Mouse (Mus musculus): ENCODE data around the gene Minos1. TPM values are rescaled to one million over a fixed set of nuclear protein-coding genes. Genes with fewer than 3 reads are reported as not detected.

The Minos1 gene
- polyA plus RNA-seq, 1 experiment from 2014 or later: 444 TPM

DNA sequence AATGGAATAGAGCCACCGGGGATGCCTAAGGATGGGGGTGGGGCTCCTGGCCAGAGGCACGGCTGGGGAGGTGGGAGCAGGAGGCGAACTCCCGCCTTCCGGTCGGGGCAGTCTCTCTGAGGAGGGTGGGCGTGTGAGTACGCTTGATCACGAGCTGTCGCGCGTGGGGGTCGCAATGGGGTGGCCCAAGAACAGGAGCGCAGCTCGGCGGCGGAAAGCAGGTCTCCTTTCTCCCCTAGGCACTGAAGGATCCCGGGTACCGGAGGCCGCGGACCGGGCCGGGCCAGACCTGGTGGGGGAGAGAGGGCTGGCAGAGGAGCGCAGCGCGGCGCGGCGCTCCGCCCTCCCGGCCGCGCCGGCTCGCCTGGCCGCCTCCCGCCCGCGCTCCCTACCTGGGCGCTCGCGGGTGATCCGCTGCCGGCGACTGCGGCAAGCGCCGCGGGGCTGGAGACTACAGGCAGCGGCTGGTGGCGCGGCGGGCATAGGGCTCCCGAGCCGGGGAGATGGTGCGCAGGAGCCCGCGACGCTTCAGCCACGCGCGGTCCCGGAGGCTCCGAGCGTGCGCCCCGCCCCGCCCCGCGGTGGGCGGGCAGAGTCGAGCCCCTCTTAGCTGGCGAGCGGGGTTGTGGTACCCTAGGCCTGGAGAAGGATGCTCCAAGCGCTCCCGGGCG, 55.7 kb downstream of the Minos1 start, which contains the start of gene Htr6:
Gene Htr6 (minus strand): TSS at position 530 of the 671 bp plus-strand sequence.
- H3K4me3 ChIP-seq: peak within 1 kb of the TSS; percentile 71
- H3K27ac ChIP-seq (replicated peaks): peak within 1 kb of the TSS; percentile 65
- WGBS: under 1% methylated on average over 77 of the region's 77 CpGs
- peaks cover 78% of the 10 kb centered on the region for H3K27me3 ChIP-seq (replicated peaks; ENCODE audit: low read depth, poor library complexity, severe bottlenecking)
- no peaks in the 10 kb centered on the region for H3K36me3 ChIP-seq (replicated peaks)
- DNase-seq (ENCODE audit: low spot score): peak; percentile 52
- no peaks in the 10 kb centered on the region for H3K9me3 ChIP-seq
- H3K4me1 ChIP-seq: peaks cover 21% of the 10 kb centered on the region

DNA sequence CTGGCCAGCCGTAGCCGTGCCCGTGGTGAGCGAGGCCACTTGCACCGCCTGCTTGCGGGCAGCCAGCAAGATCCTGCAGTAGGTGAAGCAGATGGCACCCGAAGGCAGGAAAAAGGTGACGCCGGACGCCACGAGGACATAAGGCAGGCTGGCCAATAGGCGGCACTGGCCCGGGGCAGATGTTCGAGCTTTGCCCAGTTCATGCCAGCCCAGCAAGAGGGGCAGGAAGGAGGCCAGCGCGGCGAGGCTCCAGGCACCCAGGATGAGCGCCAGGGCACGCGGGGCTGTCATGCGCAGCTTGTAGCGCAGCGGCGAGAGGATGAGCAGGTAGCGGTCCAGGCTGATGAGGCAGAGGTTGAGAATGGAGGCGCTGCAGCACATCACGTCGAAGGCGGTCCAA, 56.9 kb downstream of the Minos1 start:
- WGBS: 20% methylated on average over 29 of the region's 29 CpGs
- H3K27me3 ChIP-seq (replicated peaks; ENCODE audit: low read depth, poor library complexity, severe bottlenecking): peaks cover 89% of the 10 kb centered on the region
- peak overlapping the region; percentile 71 for H3K4me3 ChIP-seq
- no peak overlapping the region for H3K27ac ChIP-seq (replicated peaks)
- peak; percentile 28 for DNase-seq (ENCODE audit: low spot score)
- no peaks in the 10 kb centered on the region for H3K9me3 ChIP-seq
- no peaks in the 10 kb centered on the region for H3K36me3 ChIP-seq (replicated peaks)
- H3K4me1 ChIP-seq: peaks cover 19% of the 10 kb centered on the region

DNA sequence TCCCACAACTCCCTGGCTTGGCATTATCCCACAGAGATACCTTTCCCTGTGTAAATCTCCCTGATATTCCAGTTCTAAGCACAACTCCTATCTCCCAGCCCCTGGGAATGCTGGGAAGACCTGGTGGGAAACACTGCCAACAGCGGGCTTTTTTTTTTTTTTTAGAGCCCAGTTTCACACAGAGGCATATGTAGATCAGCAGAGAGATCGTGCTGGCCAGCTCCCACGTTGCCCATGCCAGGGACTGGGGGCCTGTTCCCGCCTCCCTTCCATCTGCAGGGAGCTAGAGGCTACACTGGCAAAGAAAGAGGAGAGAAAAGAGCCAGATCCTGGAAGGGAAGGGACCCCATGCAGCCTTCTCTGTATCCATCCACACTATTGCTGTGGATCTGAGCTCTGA, 62.6 kb downstream of the Minos1 start:
- DNase-seq (ENCODE audit: low spot score): no peak
- Histone ChIP-seq H3K36me3 (replicated peaks) (no peaks in the 10 kb centered on the region), H3K27ac (replicated peaks) (no peak overlapping the region), H3K4me3 (no peak overlapping the region), H3K4me1 (no peaks in the 10 kb centered on the region), H3K27me3 (replicated peaks; ENCODE audit: low read depth, poor library complexity, severe bottlenecking) (peaks cover 53% of the 10 kb centered on the region), H3K9me3 (0 out of 2 replicates have a peak, but pooled peaks cover 2% of the 10 kb centered on the region)
- 43% methylated on average over 4 of the region's 4 CpGs for WGBS

DNA sequence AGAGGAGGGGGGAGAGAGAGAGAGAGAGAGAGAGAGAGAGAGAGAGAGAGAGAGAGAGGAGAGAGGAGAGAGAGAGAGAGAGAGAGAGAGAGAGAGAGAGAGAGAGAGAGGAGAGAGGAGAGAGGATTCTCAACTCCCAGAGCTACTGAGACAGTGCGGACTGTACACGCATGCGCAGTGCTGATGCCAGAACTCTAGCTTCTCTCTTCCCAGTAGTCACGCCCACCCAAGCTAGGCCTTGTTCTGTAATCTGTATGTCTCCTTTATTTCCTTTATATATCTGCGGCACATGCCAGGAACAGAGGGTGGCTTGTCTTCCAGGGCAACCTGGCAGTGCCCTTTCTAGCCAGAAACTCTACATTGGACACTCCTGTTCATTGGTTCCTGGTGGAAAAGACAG, 66.1 kb downstream of the Minos1 start:
- no peak overlapping the region for H3K4me3 ChIP-seq
- peaks cover 20% of the 10 kb centered on the region for H3K27me3 ChIP-seq (replicated peaks; ENCODE audit: low read depth, poor library complexity, severe bottlenecking)
- 0 out of 2 replicates have a peak, but pooled peaks cover 2% of the 10 kb centered on the region for H3K9me3 ChIP-seq
- no peak overlapping the region for H3K27ac ChIP-seq (replicated peaks)
- no peaks in the 10 kb centered on the region for H3K4me1 ChIP-seq
- DNase-seq (ENCODE audit: low spot score): no peak
- WGBS: 93% methylated on average over 5 of the region's 5 CpGs
- no peaks in the 10 kb centered on the region for H3K36me3 ChIP-seq (replicated peaks)

DNA sequence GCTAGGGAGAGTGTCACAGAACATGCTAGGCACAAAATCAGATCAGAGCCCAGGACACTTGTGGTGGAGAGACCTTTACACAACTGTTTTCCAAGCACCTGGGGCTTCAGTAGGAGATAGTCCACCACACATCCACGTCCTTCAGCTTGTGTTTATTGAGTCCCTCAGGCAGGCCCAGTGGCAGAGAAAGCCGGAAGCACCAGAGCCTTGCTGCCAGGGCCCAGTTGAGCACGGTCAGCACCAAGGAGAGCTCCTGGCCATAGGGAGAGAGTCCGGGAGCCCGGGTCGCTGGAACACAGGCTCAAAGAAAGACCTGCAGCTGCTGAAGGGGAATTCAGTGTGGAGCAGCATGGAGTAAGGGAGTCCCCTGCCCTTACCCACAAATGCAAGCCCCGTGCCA, 71.3 kb downstream of the Minos1 start:
- Histone ChIP-seq H3K9me3 (no peaks in the 10 kb centered on the region), H3K4me3 (no peak overlapping the region), H3K4me1 (peaks cover 4% of the 10 kb centered on the region; the same call in 1 of the 2 replicates), H3K27ac (replicated peaks) (no peak overlapping the region), H3K27me3 (replicated peaks; ENCODE audit: low read depth, poor library complexity, severe bottlenecking) (no peaks in the 10 kb centered on the region; the same call in 1 of the 2 replicates), H3K36me3 (replicated peaks) (no peaks in the 10 kb centered on the region)
- 4% methylated on average over 7 of the region's 7 CpGs for WGBS
- DNase-seq (ENCODE audit: low spot score): peak; percentile 83

DNA sequence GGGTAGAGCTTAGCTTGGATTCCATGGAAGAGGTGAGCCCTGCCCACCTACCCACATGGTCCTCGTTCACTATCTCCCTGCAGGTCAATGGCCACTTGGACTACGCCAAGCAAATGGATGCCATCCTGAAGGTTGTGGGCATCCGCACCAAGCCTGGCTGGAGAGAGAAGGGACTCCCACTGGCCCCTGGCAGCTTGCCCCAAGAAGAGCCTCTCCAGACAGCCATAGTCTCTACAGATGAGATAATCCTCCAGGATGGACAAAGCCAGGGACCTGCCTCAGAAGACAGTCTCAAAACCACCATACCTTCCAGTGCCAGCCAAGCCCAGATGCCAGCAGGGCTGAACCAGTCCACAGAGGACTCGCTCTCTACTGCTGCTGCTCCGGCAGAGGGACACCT, 72.9 kb downstream of the Minos1 start:
- DNase-seq (ENCODE audit: low spot score): no peak
- peaks cover 9% of the 10 kb centered on the region; the same call in 1 of the 2 replicates for H3K4me1 ChIP-seq
- no peaks in the 10 kb centered on the region for H3K36me3 ChIP-seq (replicated peaks)
- no peak overlapping the region for H3K27ac ChIP-seq (replicated peaks)
- no peaks in the 10 kb centered on the region; the same call in 1 of the 2 replicates for H3K27me3 ChIP-seq (replicated peaks; ENCODE audit: low read depth, poor library complexity, severe bottlenecking)
- no peak overlapping the region for H3K4me3 ChIP-seq
- no peaks in the 10 kb centered on the region for H3K9me3 ChIP-seq
- WGBS: 89% methylated on average over 5 of the region's 5 CpGs

DNA sequence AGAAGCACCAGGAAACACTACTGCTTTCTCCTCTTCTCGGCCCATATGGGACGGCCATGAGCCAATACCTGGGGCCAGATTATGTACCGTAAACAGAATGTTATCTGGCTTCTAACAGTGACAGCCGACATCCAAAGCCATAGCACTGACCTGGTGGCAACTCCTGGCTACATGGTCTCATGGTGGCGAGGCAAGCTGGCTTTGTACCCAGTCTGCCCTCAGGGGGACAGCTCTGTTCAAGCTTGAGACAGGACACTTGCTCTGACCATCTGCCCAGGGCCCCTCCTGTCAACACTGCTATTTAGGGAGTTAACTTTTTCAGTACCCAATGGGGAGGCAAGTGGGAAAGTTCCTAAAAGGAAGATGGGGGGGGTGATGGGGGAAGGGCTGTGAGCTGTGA, 73.6 kb downstream of the Minos1 start:
- Histone ChIP-seq H3K4me3 (no peak overlapping the region), H3K9me3 (no peaks in the 10 kb centered on the region), H3K4me1 (peaks cover 9% of the 10 kb centered on the region; the same call in 1 of the 2 replicates), H3K27ac (replicated peaks) (no peak overlapping the region), H3K27me3 (replicated peaks; ENCODE audit: low read depth, poor library complexity, severe bottlenecking) (no peaks in the 10 kb centered on the region; the same call in 1 of the 2 replicates), H3K36me3 (replicated peaks) (no peaks in the 10 kb centered on the region)
- DNase-seq (ENCODE audit: low spot score): no peak
- WGBS: 76% methylated on average over 5 of the region's 5 CpGs

DNA sequence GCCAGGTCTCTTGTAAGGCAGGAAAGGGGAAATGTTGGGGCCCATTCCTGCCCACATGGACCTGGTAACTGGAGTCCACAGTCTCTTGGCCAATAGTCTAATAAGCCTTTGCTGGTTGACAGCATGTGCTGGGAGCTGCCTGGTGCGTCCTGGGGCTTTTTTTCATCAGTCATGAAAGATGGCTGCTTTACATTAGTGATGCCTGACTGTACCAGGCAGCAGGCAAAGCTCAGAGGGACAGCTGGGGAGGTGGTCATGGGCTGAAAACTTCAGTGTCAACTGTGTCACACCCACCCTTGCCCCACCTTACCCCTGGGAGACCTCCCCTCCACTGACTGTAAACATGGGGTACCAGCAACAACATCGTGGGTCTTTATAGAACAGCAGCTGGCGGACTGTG, 75.2 kb downstream of the Minos1 start:
- H3K36me3 ChIP-seq (replicated peaks): no peaks in the 10 kb centered on the region

DNA sequence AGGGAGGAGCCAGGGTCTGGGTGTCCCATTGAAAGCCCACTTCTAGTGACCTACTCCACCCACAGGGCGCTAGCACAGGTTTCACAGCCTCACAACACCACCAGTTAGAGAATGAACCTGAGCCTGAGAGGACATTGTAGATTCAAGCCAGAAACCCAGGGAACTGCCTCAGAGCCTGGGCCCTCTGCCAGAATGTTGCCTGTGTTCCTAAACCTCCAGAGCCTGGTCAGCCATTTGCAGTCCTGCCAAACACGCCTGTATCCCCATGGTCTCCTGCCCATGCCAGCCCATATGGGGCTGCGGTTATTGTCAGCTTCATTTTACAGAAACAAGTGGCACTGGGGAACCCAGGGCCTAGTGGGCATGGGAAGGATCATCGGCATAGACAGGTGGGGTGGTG, 75.6 kb downstream of the Minos1 start:
- Histone ChIP-seq H3K9me3 (no peaks in the 10 kb centered on the region), H3K27me3 (replicated peaks; ENCODE audit: low read depth, poor library complexity, severe bottlenecking) (no peaks in the 10 kb centered on the region; the same call in 1 of the 2 replicates), H3K4me3 (no peak overlapping the region), H3K4me1 (peaks cover 9% of the 10 kb centered on the region; the same call in 1 of the 2 replicates), H3K36me3 (replicated peaks) (no peaks in the 10 kb centered on the region), H3K27ac (replicated peaks) (no peak overlapping the region)
- WGBS: 85% methylated on average over 4 of the region's 4 CpGs
- no peak for DNase-seq (ENCODE audit: low spot score)

More for the DNA sequence above, 75.2 kb downstream of the Minos1 start:
- Histone ChIP-seq H3K27ac (replicated peaks) (no peak overlapping the region), H3K4me3 (no peak overlapping the region), H3K27me3 (replicated peaks; ENCODE audit: low read depth, poor library complexity, severe bottlenecking) (no peaks in the 10 kb centered on the region; the same call in 1 of the 2 replicates), H3K4me1 (peaks cover 9% of the 10 kb centered on the region; the same call in 1 of the 2 replicates), H3K9me3 (no peaks in the 10 kb centered on the region)
- WGBS: 75% methylated on average over 3 of the region's 3 CpGs
- DNase-seq (ENCODE audit: low spot score): no peak

DNA sequence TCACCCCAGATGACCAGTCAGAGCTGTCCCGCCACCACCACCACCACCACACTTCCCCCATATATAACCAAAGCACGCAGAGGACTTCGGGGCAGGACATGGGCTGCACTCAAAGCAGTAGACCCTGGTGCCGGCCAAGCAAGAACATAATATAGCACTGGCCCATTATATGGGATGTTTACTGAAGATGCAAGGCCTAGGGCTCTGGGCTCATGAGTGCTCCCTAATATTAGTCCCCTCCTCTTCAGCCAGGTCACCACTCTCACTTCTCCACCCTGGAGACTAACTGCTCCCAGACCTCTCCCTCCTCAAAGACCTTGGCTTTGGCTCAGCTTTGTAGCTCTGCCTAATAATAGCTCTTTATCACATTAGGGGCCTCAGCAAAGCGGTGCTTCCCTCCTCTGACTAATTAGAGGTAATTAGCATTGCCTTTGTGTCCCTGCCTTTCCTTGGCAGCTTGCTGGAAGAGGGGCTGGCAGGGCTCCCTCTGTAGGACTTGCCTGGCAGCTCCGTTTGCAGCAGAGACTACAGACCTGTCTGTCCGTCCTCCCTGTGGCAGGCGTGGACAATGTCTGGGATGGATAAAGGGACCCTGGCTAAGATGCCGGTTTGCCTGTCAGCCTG, 76.5 kb downstream of the Minos1 start:
- no peaks in the 10 kb centered on the region; the same call in 1 of the 2 replicates for H3K27me3 ChIP-seq (replicated peaks; ENCODE audit: low read depth, poor library complexity, severe bottlenecking)
- 48% methylated on average over 9 of the region's 9 CpGs for WGBS
- H3K9me3 ChIP-seq: no peaks in the 10 kb centered on the region
- no peak overlapping the region for H3K4me3 ChIP-seq
- H3K4me1 ChIP-seq: peaks cover 9% of the 10 kb centered on the region; the same call in 1 of the 2 replicates
- DNase-seq (ENCODE audit: low spot score): no peak
- H3K27ac ChIP-seq (replicated peaks): no peak overlapping the region
- no peaks in the 10 kb centered on the region for H3K36me3 ChIP-seq (replicated peaks)

DNA sequence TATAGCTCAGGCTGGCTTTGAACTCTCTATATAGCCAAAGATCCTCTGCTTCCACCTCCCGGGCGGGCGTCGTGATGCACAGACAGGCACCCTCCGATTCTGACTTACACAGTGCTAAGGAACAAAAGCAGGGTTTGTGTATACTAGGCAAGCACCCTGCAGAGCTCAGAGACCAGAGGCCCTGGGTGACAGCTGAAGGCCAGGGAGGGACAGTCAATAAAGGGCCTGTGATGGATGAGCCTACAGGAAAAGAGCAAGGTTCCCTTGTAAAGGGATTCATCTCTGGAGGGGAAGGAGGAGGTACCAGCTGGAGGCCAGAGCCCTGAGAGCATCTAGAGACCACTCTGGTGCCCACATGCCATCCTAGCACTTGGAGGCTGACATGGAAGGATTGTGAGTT, 77.5 kb downstream of the Minos1 start:
- no peaks in the 10 kb centered on the region for H3K9me3 ChIP-seq
- WGBS: 51% methylated on average over 5 of the region's 5 CpGs
- H3K27ac ChIP-seq (replicated peaks): no peak overlapping the region
- H3K4me1 ChIP-seq: peaks cover 9% of the 10 kb centered on the region; the same call in 1 of the 2 replicates
- H3K36me3 ChIP-seq (replicated peaks): no peaks in the 10 kb centered on the region
- no peak for DNase-seq (ENCODE audit: low spot score)
- H3K27me3 ChIP-seq (replicated peaks; ENCODE audit: low read depth, poor library complexity, severe bottlenecking): no peaks in the 10 kb centered on the region; the same call in 1 of the 2 replicates
- H3K4me3 ChIP-seq: no peak overlapping the region

DNA sequence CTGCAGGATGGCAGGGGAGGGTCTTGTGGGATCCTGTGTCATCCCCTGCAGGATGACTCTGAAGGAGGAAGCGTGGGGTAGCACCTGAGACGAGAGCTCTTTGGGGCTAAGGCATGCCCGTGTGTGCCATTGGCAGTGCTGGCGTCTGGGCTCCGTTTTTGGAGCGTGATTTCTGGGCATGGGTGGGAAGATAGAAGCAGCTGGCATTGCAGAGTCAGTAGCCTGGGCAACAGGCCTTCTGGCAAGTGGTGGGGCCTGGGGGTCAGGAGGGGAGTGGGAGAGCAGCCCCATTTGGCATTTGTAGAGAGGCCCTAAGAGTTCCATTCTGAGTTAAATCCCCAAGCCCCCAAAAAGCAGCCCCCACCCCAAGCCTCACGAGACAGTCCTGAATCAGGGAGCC, 78.1 kb downstream of the Minos1 start:
- DNase-seq (ENCODE audit: low spot score): no peak
- H3K27ac ChIP-seq (replicated peaks): no peak overlapping the region
- WGBS: 84% methylated on average over 7 of the region's 7 CpGs
- H3K36me3 ChIP-seq (replicated peaks): no peaks in the 10 kb centered on the region
- no peak overlapping the region for H3K4me3 ChIP-seq
- peaks cover 9% of the 10 kb centered on the region; the same call in 1 of the 2 replicates for H3K4me1 ChIP-seq
- no peaks in the 10 kb centered on the region; the same call in 1 of the 2 replicates for H3K27me3 ChIP-seq (replicated peaks; ENCODE audit: low read depth, poor library complexity, severe bottlenecking)
- no peaks in the 10 kb centered on the region for H3K9me3 ChIP-seq

All from embryonic facial prominence, embryonic 10.5 days (tissue).